Mouse (Mus musculus) layer of hippocampus, postnatal 25 days (tissue): ENCODE measurements around the gene Vmn1r218. TPM values are rescaled to one million over a fixed set of nuclear protein-coding genes. Genes with fewer than 3 reads are reported as not detected.
"Not testable (repeated sequence)": the region's sequence is repeated elsewhere in the genome, so short reads cannot be mapped to it uniquely, and the experiment has no call there.

Experiments used
- DNase-seq, 2 experiments: peaks; one replicate each; pipeline ENCODE4 v3.0.0; 2022; ENCODE audit warnings: mixed read lengths in 2 of 2, low spot score in 1 of 2; ENCODE audit errors: extremely low spot score in 1 of 2
- total RNA-seq, 2 experiments: library from RNA; stranded (reverse); gene quantifications; 2 replicates each; pipeline ENCODE4 v1.2.3; 2021

The Vmn1r218 gene
- not detected for total RNA-seq

GRCm38 (mm10) chr13:23133099-23133498 is at the start of gene Vmn1r218:
Gene Vmn1r218, plus strand, starts transcription at chr13:23133155.
- DNase-seq, result no peak

DNA sequence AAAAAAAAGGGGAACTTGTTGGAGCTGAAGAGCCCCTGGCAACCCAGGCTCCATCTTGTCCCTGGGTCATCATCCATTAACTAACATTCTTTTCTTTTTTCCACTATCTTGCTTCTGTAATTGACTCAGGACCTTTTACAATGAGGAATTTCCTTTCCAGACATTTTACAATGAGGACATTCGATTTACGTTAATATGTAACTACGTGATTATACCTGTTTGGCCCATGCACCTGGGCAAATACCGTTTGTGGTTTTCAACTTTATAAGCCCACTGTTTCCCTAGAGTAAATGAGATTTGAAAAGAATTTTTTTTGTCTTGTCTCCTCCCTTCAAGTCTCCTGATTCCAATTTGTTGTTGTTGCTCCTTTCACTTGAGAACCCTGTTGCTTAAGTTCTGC is 38.6 kb upstream of the Vmn1r218 start:
- no peak for DNase-seq

DNA sequence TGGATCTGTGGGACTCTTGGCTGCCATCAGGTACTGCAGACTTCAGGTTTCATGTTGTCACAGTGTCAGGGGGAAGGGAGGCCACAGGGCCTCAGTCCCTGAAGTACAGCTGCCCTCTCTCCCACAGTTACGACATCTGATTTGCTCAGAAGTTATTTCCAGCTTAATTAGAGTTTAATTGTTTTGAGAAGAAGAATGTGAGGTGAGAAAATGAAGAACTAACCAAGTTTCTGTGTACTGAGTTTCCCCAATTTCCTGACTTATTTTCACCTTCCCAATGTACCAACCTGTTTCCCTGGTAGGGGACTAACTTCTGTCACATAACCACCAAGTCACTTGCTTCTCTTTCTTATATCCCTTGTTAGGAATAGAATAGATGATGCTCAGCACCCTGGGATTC is 14.8 kb upstream of the Vmn1r218 start, which contains the start of gene Vmn1r217:
TSS of gene Vmn1r217 (minus strand) at position 101 of the 400 bp plus-strand sequence.
- DNase-seq, result not testable (repeated sequence)

DNA sequence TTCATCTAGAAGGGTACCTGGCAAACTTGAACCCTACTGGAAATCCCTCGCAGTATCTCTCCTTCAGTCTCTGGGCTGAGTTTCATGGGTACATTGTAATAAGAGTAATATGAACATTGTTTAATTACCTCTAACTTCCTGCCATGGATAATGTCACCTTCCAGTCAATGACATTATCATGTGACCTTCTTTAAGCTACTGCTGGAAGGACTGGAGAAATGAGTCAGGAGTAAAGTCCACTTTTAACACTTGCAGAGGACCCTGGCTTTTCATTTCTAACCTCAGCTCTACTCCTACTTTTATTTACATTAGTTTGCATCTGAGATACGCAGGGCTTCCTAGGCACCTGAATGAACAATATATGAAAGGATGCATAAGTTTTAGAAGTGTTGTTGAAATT is 12.3 kb upstream of the Vmn1r218 start:
- no peak for DNase-seq

DNA sequence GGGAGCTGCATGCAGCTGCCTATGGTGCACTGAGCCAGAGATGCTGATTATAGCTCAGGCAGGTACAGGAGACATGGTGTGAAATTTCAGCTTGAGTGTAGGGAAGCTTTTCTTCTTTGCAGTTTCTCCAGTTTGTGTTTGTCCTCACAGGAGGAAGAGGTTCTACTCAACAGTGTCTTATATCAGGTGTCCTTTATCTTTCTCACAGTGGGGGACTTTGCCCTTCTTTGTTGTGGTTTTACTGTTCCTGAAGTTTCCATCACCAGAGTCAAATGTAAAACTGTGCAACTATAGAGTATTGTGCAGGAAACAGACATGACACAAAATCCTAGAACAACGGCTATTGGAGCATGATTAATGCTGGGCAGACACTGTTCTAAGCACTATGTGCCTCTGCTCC is 546 bp downstream of the Vmn1r218 start:
- no peak for DNase-seq

DNA sequence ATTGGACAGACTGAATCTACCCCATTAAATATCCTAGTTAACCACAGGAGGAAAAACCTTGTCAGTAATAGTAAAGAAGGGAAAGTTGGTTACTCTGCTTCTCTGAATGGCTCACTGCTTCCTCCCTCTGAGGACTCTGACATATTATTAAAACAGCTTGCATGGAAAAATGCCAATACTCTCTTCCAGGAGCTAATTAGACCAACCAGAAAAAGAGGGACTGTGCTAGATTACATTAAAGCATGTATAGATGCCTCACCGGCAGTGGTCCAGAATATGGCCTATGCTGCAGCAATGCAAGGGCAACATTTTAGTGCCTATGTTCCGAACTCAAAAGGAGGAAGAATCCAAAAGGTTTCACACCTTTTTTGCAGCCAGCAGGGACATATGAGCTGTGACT is 5.9 kb downstream of the Vmn1r218 start:
- peak in 1 of 2 experiments; percentile 18 for DNase-seq

- DNase-seq, result no peak
Measured at GRCm38 (mm10) chr13:23157848-23158247, 24.9 kb downstream of the Vmn1r218 start.

GRCm38 (mm10) chr13:23159012-23159411 is 26.1 kb downstream of the Vmn1r218 start, which contains the start of gene Vmn1r219:
Gene Vmn1r219, plus strand, starts transcription at chr13:23159312.
- DNase-seq, result no peak

- not testable (repeated sequence) for DNase-seq
Measured at GRCm38 (mm10) chr13:23166471-23166870, 33.5 kb downstream of the Vmn1r218 start.

GRCm38 (mm10) chr13:23187875-23188274 is 54.9 kb downstream of the Vmn1r218 start, which contains the start of gene Vmn1r220:
Gene Vmn1r220, minus strand, starts transcription at chr13:23187975.
- no peak for DNase-seq

Other genes with a start within 250 kb of the Vmn1r218 start
- gene Vmn1r212, start 248.9 kb upstream of the Vmn1r218 start, total RNA-seq, result not detected
- gene Vmn1r213, start 125.5 kb upstream of the Vmn1r218 start, total RNA-seq, result not detected
- gene Vmn1r214, start 102.7 kb upstream of the Vmn1r218 start, total RNA-seq, result not detected
- gene Vmn1r215, start 65.1 kb upstream of the Vmn1r218 start, total RNA-seq, result not detected
- gene Vmn1r217, start 14.9 kb upstream of the Vmn1r218 start, total RNA-seq, result not detected
- gene Vmn1r219, start 26.2 kb downstream of the Vmn1r218 start, total RNA-seq, result not detected
- not detected for gene Vmn1r220, start 54.8 kb downstream of the Vmn1r218 start, total RNA-seq
- not detected for gene Vmn1r221, start 81.0 kb downstream of the Vmn1r218 start, total RNA-seq
- gene Vmn1r222, start 102.8 kb downstream of the Vmn1r218 start, total RNA-seq, result not detected
- not detected for gene Vmn1r223, start 114.0 kb downstream of the Vmn1r218 start, total RNA-seq
- gene Zfp322a, start 236.1 kb downstream of the Vmn1r218 start, total RNA-seq, result 10 to 100 TPM; 34.3 to 40.0 TPM